Mouse (Mus musculus): ENCODE results near the gene Gnai3. TPM values are rescaled to one million over a fixed set of nuclear protein-coding genes. Genes with fewer than 3 reads are reported as not detected.

Gnai3 gene
- total and polyA plus RNA-seq, 3 experiments = 54.1 to 145 (median 78.7) TPM

DNA sequence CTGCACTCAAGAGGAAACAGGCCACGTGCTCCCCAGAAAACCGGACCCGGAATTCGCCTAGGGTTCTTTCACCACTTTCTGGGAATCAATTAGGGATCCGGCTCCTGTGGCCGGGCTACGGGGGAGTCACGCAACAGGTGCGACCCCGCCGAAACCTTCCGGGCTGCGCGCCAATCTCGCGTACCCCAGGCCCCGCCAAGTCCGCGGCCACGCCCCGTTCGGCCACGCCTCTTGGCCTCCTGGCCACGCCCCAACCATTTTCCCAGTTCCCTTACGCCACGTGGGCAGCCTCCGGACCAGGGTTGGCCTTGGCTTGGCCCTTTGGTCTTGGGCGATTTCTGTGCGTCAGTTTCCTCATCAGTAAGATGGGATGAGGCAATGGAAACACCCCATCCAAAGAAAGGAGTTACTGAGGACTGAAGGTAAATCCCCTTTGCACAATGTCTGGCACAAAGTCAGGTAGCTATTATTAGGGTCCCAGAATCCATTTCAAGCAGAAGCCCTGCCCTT lies 59.4 kb downstream of the Gnai3 start, which contains the start of gene Ampd2 (continued):
- peak; percentile 28; the same call in 1 of the 2 replicates for TF ChIP-seq MEF2A (IDR thresholded peaks at IDR 0.05; ENCODE audit: borderline replicate concordance, low read depth, low read length)
- 0 out of 2 replicates have a peak, but pooled peaks have one; percentile 11 for TF ChIP-seq ETS1 (conservative IDR thresholded peaks at IDR 0.05; ENCODE audit: low read depth, low read length)

DNA sequence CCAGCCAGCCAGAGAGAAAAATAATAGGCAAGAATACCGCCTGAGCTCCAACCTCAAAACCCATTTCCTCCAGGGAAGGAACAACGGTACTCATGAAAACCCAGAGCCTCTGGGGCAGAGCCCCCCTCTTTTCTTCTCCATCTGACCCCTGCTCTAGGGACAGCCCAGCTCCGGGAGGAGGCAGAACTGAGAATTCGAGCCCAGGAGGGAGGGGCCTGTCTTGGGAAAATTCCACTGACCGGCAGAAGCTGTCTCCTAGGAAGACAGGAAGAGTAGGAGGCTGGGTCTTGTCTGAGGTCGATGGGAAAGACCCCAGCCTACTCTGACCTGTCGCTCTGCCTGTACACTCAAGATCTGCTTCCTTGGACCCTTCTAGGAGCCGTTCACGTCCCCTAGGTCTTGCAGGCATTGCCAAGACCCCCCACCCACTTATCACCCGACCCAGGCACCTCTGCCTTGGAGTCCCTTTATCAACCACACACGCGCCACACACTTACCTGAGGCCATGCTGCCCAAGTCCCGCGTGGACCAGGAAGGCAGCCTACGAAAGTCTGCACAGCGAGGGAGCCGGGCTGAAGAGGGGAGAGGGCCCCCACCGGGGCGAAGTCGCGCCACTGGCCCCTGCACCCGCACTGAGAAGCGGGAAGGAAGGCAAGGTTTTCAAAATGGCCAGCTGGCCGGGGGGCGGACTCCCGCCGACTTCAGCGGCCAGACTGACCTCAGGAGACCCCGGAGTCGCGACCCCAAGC lies 60.1 kb downstream of the Gnai3 start:
- H3K4me3 ChIP-seq (replicated peaks in 1 of 3; ENCODE audit: low read depth in 2 of 3, low read length in 2 of 3, poor library complexity in 1 of 3) = peak overlapping the region; percentile 73 to 92 (median 91)
- in situ Hi-C loops (cut with MboI; ENCODE audit: low pct_ligation_motif_present, low pct_unique_long_range_greater_than_20kb, low sequenced_read_pairs) = no loop called here
- H3K27me3 ChIP-seq (replicated peaks) = no peaks in the 10 kb centered on the region
- H3K9me3 ChIP-seq (replicated peaks; ENCODE audit: low read length) = no peaks in the 10 kb centered on the region
- peak overlapping the region; percentile 55 for H3K9ac ChIP-seq (ENCODE audit: insufficient read depth, low read depth)
- H3K36me3 ChIP-seq (replicated peaks in 1 of 2; ENCODE audit: control insufficient read depth in 1 of 2, insufficient read depth in 1 of 2, low read length in 1 of 2) = peaks cover 1 to 40% of the 10 kb centered on the region in 2 experiments
- TF ChIP-seq CHD2 (IDR thresholded peaks at IDR 0.05; ENCODE audit: low read length) (no peak), IRF4 (IDR thresholded peaks at IDR 0.05; ENCODE audit: low read depth, low read length) (0 out of 2 replicates have a peak, but pooled peaks have one; percentile 19), MEF2A (IDR thresholded peaks at IDR 0.05; ENCODE audit: borderline replicate concordance, low read depth, low read length) (no peak)
- dilution Hi-C loops (cut with MboI; ENCODE audit: extremely low pct_ligation_motif_present, extremely low pct_unique_long_range_greater_than_20kb, low sequenced_read_pairs) = no loop called here
- no peak overlapping the region; the same call in 1 of the 2 replicates for H3K27ac ChIP-seq (ENCODE audit: insufficient read depth, low read depth)
- no peak for DNase-seq (ENCODE audit: extremely low read depth)
- peaks cover 50% of the 10 kb centered on the region for H3K79me2 ChIP-seq (replicated peaks; ENCODE audit: control insufficient read depth, extremely low read depth, insufficient read depth, poor library complexity, severe bottlenecking)
- H3K4me1 ChIP-seq (ENCODE audit: control insufficient read depth in 1 of 2, insufficient read depth in 2 of 2) = peaks cover 27 to 61% of the 10 kb centered on the region in 2 experiments
- peak overlapping the region; percentile 79 for H3K4me2 ChIP-seq (ENCODE audit: insufficient read depth, low read depth, poor library complexity, severe bottlenecking)

DNA sequence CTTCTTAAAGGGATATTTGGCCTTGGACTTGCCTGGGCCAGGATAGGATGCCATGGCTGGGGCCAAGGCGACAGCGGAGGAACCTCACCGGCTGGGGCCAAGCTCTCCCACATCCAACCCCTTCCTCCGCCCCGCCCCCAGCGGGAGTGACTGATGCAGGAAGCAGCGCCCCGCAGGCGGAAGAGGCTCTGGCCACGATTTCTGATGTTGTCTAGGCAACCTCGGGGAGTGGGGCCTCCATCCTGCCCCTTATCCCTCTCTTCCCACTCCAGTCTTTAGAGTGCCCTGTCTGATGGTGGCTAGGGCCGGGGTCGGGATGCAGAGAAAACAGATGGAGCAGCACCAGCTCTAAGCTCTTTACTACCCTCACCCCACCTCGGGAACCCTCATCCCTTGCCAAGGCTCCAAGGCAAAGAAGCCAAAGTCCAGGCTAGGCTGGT lies 60.6 kb downstream of the Gnai3 start:
- Histone ChIP-seq H3K9me3 (replicated peaks; ENCODE audit: low read length) (no peaks in the 10 kb centered on the region), H3K9ac (ENCODE audit: insufficient read depth, low read depth) (peak overlapping the region; percentile 55), H3K4me1 (ENCODE audit: control insufficient read depth in 1 of 2, insufficient read depth in 2 of 2) (peaks cover 27 to 57% of the 10 kb centered on the region in 2 experiments), H3K4me2 (ENCODE audit: insufficient read depth, low read depth, poor library complexity, severe bottlenecking) (peak overlapping the region; percentile 79), H3K27me3 (replicated peaks) (no peaks in the 10 kb centered on the region), H3K79me2 (replicated peaks; ENCODE audit: control insufficient read depth, extremely low read depth, insufficient read depth, poor library complexity, severe bottlenecking) (peaks cover 50% of the 10 kb centered on the region), H3K27ac (ENCODE audit: insufficient read depth, low read depth) (peak overlapping the region; percentile 22; the same call in 1 of the 2 replicates), H3K4me3 (replicated peaks in 1 of 3; ENCODE audit: low read depth in 2 of 3, low read length in 2 of 3, poor library complexity in 1 of 3) (peak overlapping the region; percentile 73 to 92 (median 91)), H3K36me3 (replicated peaks in 1 of 2; ENCODE audit: control insufficient read depth in 1 of 2, insufficient read depth in 1 of 2, low read length in 1 of 2) (peaks cover 7 to 46% of the 10 kb centered on the region in 2 experiments)
- dilution Hi-C loops (cut with MboI; ENCODE audit: extremely low pct_ligation_motif_present, extremely low pct_unique_long_range_greater_than_20kb, low sequenced_read_pairs) = no loop called here
- DNase-seq (ENCODE audit: extremely low read depth) = peak; percentile 92
- in situ Hi-C loops (cut with MboI; ENCODE audit: low pct_ligation_motif_present, low pct_unique_long_range_greater_than_20kb, low sequenced_read_pairs) = no loop called here
- 0 out of 2 replicates have a peak, but pooled peaks have one; percentile 39 for TF ChIP-seq MAX (IDR thresholded peaks at IDR 0.05; ENCODE audit: low read length)
- TF ChIP-seq IRF4 (IDR thresholded peaks at IDR 0.05; ENCODE audit: low read depth, low read length) = peak; percentile 63; the same call in 1 of the 2 replicates
- 0 out of 2 replicates have a peak, but pooled peaks have one; percentile 50 for TF ChIP-seq NELFE (IDR thresholded peaks at IDR 0.05; ENCODE audit: low read depth, low read length)
- peak; percentile 58 for TF ChIP-seq POLR2A (IDR thresholded peaks at IDR 0.05; ENCODE audit: low read depth, low read length)
- no peak for TF ChIP-seq TBP (conservative IDR thresholded peaks at IDR 0.05; ENCODE audit: low read depth, low read length)
- TF ChIP-seq MYC (IDR thresholded peaks at IDR 0.05; ENCODE audit: low read depth, low read length) = no peak; the same call in 1 of the 2 replicates
- no peak for TF ChIP-seq EP300 (IDR thresholded peaks at IDR 0.05; ENCODE audit: low read length)
- TF ChIP-seq RAD21 (IDR thresholded peaks at IDR 0.05; ENCODE audit: low read depth, low read length) = no peak
- peak; percentile 89 for TF ChIP-seq MXI1 (IDR thresholded peaks at IDR 0.05; ENCODE audit: low read depth, low read length)
- TF ChIP-seq ZNF384 (IDR thresholded peaks at IDR 0.05; ENCODE audit: low read depth, low read length) = no peak
- peak; percentile 69 for TF ChIP-seq SIN3A (IDR thresholded peaks at IDR 0.05; ENCODE audit: low read length)
- no peak for TF ChIP-seq POLR2AphosphoS2 (IDR thresholded peaks at IDR 0.05; ENCODE audit: low read depth, low read length)
- no peak for TF ChIP-seq CTCF (conservative IDR thresholded peaks at IDR 0.05 in 1 of 2, IDR thresholded peaks at IDR 0.05 in 1 of 2; ENCODE audit: low read depth in 2 of 2, low read length in 2 of 2)
- TF ChIP-seq ZKSCAN1 (IDR thresholded peaks at IDR 0.05; ENCODE audit: borderline replicate concordance, low read depth, low read length) = no peak
- TF ChIP-seq ELF1 (IDR thresholded peaks at IDR 0.05; ENCODE audit: low read depth, low read length) = peak; percentile 91
- TF ChIP-seq MEF2A (IDR thresholded peaks at IDR 0.05; ENCODE audit: borderline replicate concordance, low read depth, low read length) = no peak; the same call in 1 of the 2 replicates
- 0 out of 2 replicates have a peak, but pooled peaks have one; percentile 13 for TF ChIP-seq NRF1 (IDR thresholded peaks at IDR 0.05; ENCODE audit: low read depth, low read length)
- TF ChIP-seq JUND (conservative IDR thresholded peaks at IDR 0.05; ENCODE audit: low read depth, low read length) = no peak
- TF ChIP-seq BHLHE40 (IDR thresholded peaks at IDR 0.05; ENCODE audit: low read depth, low read length) = peak; percentile 36; the same call in 1 of the 2 replicates
- no peak for TF ChIP-seq USF1 (IDR thresholded peaks at IDR 0.05; ENCODE audit: low read depth, low read length)
- no peak for TF ChIP-seq ETS1 (conservative IDR thresholded peaks at IDR 0.05; ENCODE audit: low read depth, low read length)
- TF ChIP-seq GABPA (IDR thresholded peaks at IDR 0.05; ENCODE audit: insufficient replicate concordance, low read depth, low read length) = no peak
- 0 out of 2 replicates have a peak, but pooled peaks have one; percentile 65 for TF ChIP-seq CHD2 (IDR thresholded peaks at IDR 0.05; ENCODE audit: low read length)
- no peak for TF ChIP-seq E2F4 (IDR thresholded peaks at IDR 0.05; ENCODE audit: insufficient replicate concordance, low read depth, low read length)
- TF ChIP-seq SMC3 (IDR thresholded peaks at IDR 0.05; ENCODE audit: low read depth, low read length) = no peak
- peak; percentile 64 for TF ChIP-seq TCF12 (IDR thresholded peaks at IDR 0.05; ENCODE audit: low read depth, low read length)
- TF ChIP-seq ZMIZ1 (IDR thresholded peaks at IDR 0.05; ENCODE audit: low read depth, low read length) = peak; percentile 59; the same call in 1 of the 2 replicates
